Mouse (Mus musculus) limb, embryonic 13.5 days (tissue): ENCODE data around the gene Celf5. TPM values are rescaled to one million over a fixed set of nuclear protein-coding genes. Genes with fewer than 3 reads are reported as not detected.

Experiments used
- ATAC-seq: fragments of 200-750 bp; cut with Nextera tagmentation; 2 replicates; pipeline ENCODE4 v1.8.0; 2017; ENCODE audit warnings: low read depth, moderate number of reproducible peaks, moderate TSS enrichment; ENCODE audit not compliant: low FRiP score
- H3K27ac ChIP-seq: fragments of 300-500 bp; sonication (generic); 2 replicates; pipeline ENCODE4 v1.5.1; 2015; ENCODE audit warnings: inconsistent platforms, mild to moderate bottlenecking, moderate library complexity
- H3K27me3 ChIP-seq: fragments of 300-500 bp; sonication (generic); 2 replicates; pipeline ENCODE4 v1.6.1; 2015; ENCODE audit warnings: mild to moderate bottlenecking, inconsistent platforms
- H3K36me3 ChIP-seq: fragments of 300-500 bp; sonication (generic); 2 replicates; pipeline ENCODE4 v1.6.1; 2015; ENCODE audit warnings: inconsistent platforms, mild to moderate bottlenecking, moderate library complexity
- H3K4me1 ChIP-seq: fragments of 300-500 bp; sonication (generic); 2 replicates; pipeline ENCODE4 v1.6.1; 2015; ENCODE audit warnings: inconsistent platforms
- H3K4me2 ChIP-seq: fragments of 300-500 bp; sonication (generic); replicated peaks from 2 replicates; pipeline ENCODE4 v1.6.1; 2015; ENCODE audit warnings: inconsistent platforms, mild to moderate bottlenecking, moderate library complexity
- H3K4me3 ChIP-seq: fragments of 300-500 bp; sonication (generic); 2 replicates; pipeline ENCODE4 v1.5.1; 2015; ENCODE audit warnings: moderate library complexity, mild to moderate bottlenecking, inconsistent platforms
- H3K9ac ChIP-seq: fragments of 300-500 bp; sonication (generic); 2 replicates; pipeline ENCODE4 v1.6.1; 2015; ENCODE audit warnings: mild to moderate bottlenecking, inconsistent platforms
- H3K9me3 ChIP-seq: fragments of 300-500 bp; sonication (generic); 2 replicates; pipeline ENCODE4 v1.6.1; 2016; ENCODE audit warnings: inconsistent platforms
- WGBS: fragments of 180-500 bp; shearing (Covaris S2); methylation state at CpG from one replicate; pipeline ENCODE4 v1.1.7; 2015; 5-methylcytosine and 5-hydroxymethylcytosine counted together
- polyA plus RNA-seq: library from polyadenylated mRNA; unstranded; fragments of >200 nt; fragmentation: Nextera tagmentation; extraction: Ambion mirVana; gene quantifications from 2 replicates; pipeline ENCODE4 v1.2.1, GENCODE M21; 2015

Celf5 gene
- polyA plus RNA-seq, 1 experiment from 2014 or later: 1.6 TPM

DNA sequence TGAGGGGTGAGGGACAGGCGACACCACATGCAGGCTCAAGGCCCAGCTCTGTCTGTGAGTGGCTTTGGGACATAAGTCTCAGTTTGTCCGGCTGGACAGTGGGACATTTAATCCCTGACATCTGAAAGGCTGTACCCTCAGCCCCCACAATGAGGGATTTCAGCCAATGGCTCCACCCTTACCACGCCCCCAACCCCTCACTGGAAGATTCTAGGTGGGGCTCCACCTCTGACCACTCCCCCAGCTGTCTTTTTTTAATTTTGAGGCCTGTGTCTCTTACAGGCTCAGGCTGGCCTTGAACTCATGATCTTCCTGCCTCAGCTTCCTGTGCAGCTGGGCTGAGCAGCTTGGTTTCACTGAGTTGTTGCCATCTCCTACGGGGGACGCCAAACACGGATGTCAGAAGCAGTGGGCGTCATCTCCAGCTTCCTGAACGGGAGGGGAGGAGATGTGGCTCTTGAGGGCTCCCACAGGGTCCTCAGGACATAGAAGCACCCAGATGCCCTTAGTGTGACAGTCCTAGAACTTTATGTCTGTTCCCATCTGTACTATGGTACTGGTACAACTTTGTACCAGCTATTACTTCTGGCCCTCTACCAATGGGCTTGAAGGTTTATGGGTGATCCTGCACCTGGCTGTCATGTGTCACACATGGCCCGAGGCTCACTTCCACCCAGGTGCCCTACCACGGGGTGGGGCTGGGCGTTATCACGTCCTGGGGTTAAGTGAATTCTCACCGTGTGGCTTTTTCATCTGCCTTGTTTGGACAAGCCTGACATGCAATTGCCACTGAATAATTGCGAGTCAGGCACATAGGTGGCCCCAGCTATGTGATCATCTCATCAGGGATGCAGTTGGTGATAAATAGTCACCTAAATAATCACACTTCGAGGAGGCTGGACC, 47.9 kb downstream of the Celf5 start:
- peaks cover 24% of the 10 kb centered on the region for H3K4me1 ChIP-seq
- 56% methylated on average over 15 of the region's 15 CpGs for WGBS
- no peak overlapping the region for H3K27ac ChIP-seq
- H3K9me3 ChIP-seq: no peaks in the 10 kb centered on the region
- no peaks in the 10 kb centered on the region for H3K36me3 ChIP-seq
- peaks cover 10% of the 10 kb centered on the region; the same call in 1 of the 2 replicates for H3K27me3 ChIP-seq
- no peak for ATAC-seq
- H3K4me3 ChIP-seq: no peak overlapping the region
- H3K9ac ChIP-seq: no peak overlapping the region
- no peak overlapping the region for H3K4me2 ChIP-seq

DNA sequence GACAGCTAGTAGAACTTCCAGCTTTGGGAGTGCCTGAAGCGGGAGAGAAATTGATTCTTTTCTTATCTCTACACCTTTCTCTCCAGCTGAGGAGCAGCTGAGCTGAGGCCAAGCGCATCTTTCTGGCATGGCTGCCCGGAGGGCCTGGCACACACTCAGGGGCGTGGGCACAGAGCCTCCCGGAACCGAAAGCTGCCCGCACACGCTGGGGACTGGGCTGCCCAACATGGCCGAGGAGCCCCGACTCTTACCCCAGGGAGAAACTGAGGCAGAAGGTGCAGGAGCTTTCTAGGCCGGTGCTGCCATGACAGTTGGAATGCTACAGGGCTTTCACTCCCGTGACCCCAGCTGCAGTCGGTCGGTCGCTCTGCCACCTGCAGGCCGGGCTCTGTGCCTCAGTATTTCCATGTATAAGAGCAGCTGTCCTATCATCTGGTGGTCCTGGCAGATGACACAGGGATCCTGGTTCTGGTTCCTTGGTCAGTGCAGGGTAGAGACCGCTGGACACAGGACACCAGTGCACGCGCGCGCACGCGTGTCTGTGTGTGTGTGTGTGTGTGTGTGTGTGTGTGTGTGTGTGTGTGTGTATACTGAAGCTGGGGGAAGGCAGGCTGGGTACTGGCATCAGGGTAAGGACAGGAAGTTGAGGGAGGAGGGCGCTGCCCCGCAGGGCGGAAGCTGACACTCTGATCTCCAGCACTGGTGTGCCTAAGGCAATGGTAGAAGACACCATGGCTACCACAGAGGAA, 48.8 kb downstream of the Celf5 start:
- no peak for ATAC-seq
- Histone ChIP-seq H3K36me3 (no peaks in the 10 kb centered on the region), H3K27me3 (peaks cover 15% of the 10 kb centered on the region; the same call in 1 of the 2 replicates), H3K27ac (no peak overlapping the region), H3K4me1 (peaks cover 26% of the 10 kb centered on the region), H3K4me2 (peak overlapping the region; percentile 61), H3K9me3 (no peaks in the 10 kb centered on the region), H3K9ac (no peak overlapping the region), H3K4me3 (no peak overlapping the region)
- 79% methylated on average over 26 of the region's 26 CpGs for WGBS

DNA sequence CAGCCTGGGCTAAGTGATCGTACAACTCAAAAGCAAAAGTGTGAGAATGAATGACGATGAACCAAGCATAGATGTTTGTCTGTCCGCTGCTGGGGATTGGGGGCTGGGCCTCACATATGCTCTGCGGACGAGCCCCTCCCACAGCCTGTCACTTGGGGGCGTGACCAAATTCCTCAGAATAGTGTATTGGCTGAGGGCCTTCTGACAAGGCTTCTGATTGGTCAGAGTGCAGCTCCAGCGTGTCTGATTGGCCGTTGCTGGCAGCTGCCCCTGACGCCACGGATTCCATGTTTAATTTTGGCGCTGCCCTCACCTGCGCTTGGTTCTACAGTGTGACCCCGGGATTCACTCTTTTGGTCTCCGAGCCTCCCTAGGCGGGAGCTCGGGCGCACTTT, 49.6 kb downstream of the Celf5 start:
- 6% methylated on average over 17 of the region's 17 CpGs for WGBS
- H3K9ac ChIP-seq: 0 out of 2 replicates have a peak overlapping the region, but pooled peaks have one; percentile 5
- H3K4me2 ChIP-seq: peak overlapping the region; percentile 61
- no peak overlapping the region for H3K27ac ChIP-seq
- no peaks in the 10 kb centered on the region for H3K36me3 ChIP-seq
- H3K9me3 ChIP-seq: no peaks in the 10 kb centered on the region
- peak; percentile 78 for ATAC-seq
- H3K27me3 ChIP-seq: peaks cover 24% of the 10 kb centered on the region
- H3K4me1 ChIP-seq: peaks cover 26% of the 10 kb centered on the region
- peak overlapping the region; percentile 32 for H3K4me3 ChIP-seq

DNA sequence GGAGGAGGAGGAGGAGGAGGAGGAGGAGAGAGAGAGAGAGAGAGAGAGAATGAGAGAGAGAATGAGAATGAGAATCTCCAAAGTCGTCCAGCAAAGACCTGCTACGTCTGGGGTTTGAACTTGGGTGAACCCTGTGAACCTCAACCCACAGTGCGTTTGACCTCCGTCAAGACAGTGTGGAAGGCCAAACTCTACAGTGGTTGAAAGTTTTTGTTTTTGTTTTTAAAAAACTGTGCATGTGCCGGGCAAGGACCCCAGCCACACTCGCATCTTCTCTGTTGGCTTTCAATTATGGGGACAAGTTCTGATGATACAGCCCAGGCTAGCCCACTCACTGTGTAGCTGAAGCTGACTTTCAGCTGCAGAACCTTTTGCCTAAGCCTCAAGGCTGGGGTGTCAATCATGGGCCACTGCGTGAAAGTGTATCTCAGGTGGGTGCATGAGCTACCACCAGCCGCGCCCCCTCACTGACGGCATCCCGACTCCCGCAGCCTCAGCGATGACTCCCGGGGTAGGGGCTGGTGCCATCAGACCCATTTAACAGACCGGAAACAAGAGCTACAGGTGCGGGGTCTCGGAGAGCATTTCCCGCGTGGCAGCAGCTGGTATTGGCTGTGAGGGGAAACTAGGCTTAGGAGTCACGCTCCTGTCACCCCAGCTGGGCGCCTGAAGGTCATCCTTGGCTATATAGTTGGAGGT, 50.2 kb downstream of the Celf5 start:
- ATAC-seq: no peak
- WGBS: 66% methylated on average over 21 of the region's 21 CpGs
- Histone ChIP-seq H3K27ac (no peak overlapping the region), H3K4me3 (peak overlapping the region; percentile 20; the same call in 1 of the 2 replicates), H3K4me2 (peak overlapping the region; percentile 61), H3K9ac (no peak overlapping the region), H3K27me3 (peaks cover 29% of the 10 kb centered on the region), H3K4me1 (peaks cover 28% of the 10 kb centered on the region), H3K9me3 (no peaks in the 10 kb centered on the region), H3K36me3 (no peaks in the 10 kb centered on the region)

DNA sequence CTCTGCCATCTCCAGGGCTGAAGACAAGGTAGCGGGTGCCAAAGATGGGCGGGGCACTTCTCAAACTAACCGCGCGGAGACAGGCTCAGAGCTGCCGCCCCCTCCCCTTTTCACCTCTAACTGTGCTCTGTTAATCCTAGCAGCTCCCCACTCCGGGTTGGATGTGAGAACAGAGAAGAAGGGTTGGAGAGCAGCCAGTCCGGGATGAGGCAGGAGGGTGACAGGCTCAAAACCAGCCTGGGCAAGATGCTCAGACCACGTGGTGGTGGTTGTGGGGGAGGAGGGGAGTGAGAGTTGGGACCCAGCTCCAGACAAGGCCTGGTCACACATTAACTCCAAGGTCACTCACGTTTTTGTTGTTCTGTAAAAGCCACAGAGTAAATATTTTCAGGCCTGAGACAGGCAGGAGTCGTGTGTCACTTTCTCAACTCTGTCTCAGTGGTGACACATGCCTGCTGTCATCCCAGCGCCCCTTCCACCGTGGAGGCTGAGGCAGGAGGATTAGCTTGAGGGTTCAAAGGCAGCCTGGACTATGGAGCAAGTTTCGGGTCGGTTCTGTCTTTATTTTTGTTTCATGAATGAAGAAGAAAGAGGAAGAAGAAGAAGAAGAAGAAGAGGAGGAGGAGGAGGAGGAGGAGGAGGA, 50.9 kb downstream of the Celf5 start:
- Histone ChIP-seq H3K4me2 (peak overlapping the region; percentile 92), H3K27me3 (peaks cover 31% of the 10 kb centered on the region), H3K4me3 (peak overlapping the region; percentile 74), H3K4me1 (peaks cover 33% of the 10 kb centered on the region), H3K9ac (0 out of 2 replicates have a peak overlapping the region, but pooled peaks have one; percentile 83), H3K9me3 (no peaks in the 10 kb centered on the region), H3K27ac (no peak overlapping the region; the same call in 1 of the 2 replicates), H3K36me3 (no peaks in the 10 kb centered on the region)
- no peak for ATAC-seq
- WGBS: 19% methylated on average over 15 of the region's 15 CpGs

DNA sequence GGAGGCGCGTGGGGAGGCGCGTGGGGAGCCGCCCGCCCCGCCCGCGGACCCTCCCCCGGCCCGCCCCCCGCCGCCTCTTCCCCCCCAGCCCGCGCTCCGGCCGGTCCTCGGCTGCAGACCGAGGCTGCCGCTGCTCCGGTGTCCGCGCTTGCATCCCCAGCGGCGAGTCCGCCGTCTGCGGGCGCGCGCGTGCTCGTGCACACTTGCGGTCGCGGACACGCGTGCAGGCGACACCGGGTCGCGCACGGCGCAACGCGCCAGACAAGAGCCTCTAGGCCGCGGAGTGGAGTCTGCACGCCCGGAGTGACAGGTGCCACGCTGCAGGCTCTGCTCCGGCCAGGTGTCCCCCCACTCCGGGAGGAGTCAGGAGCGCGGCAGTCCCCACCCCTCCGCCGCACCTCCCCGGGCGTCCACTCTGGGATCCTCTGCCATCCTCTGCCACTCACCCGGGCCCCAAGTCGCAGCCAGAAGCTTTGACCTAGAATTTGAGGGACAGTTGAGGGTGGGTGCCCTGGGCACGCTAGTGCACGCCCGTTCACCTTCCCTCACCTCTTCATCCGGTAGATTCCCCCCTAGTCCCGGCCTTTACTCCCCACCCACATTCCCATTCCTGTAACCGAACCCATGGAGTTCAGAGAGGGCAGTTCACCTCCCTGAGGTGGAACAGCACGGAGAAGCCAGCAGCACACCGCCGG, 51.5 kb downstream of the Celf5 start:
- H3K9me3 ChIP-seq: no peaks in the 10 kb centered on the region
- H3K4me2 ChIP-seq: peak overlapping the region; percentile 92
- peak overlapping the region; percentile 83 for H3K9ac ChIP-seq
- H3K27me3 ChIP-seq: peaks cover 32% of the 10 kb centered on the region
- H3K4me1 ChIP-seq: peaks cover 38% of the 10 kb centered on the region
- H3K4me3 ChIP-seq: peak overlapping the region; percentile 74
- H3K27ac ChIP-seq: peak overlapping the region; percentile 86
- peak; percentile 14 for ATAC-seq
- no peaks in the 10 kb centered on the region for H3K36me3 ChIP-seq
- 2% methylated on average over 36 of the region's 70 CpGs for WGBS

DNA sequence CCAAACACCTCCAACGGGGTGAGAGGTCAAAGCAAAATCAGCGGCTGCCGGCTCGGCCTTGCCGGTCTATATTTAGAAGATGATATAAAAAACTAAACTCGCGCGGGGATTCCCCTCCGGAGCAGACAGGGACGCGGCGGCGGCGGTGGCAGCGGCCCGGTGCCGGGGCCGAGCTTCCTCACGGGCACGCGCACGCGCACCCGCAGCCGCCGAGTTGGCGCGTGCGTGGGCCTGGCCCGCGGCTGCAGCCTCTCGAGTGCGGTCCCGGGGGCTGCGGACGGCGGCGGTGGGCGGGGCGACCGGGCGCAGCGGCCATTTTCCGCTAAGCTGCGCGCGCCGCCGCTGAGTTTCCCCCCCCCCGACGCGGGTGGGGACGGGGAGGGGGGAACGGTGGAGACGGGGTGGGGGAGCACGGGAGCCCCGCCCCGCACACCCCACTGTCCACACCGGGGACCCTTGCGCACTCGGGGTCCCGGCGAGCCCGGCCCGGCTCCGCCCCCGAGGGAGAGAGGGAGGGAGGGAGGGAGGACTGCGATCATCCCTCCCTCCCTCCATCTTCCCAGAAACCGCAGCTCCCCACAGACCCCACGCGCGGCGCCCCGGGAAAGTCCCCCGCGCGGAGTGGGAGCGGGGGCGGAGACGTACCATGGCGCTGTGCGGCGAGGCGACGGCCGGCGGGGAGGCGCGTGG, 52.2 kb downstream of the Celf5 start:
- Histone ChIP-seq H3K36me3 (no peaks in the 10 kb centered on the region), H3K4me2 (peak overlapping the region; percentile 92), H3K27me3 (peaks cover 39% of the 10 kb centered on the region), H3K27ac (peak overlapping the region; percentile 86), H3K9me3 (no peaks in the 10 kb centered on the region), H3K4me3 (peak overlapping the region; percentile 74), H3K9ac (peak overlapping the region; percentile 83), H3K4me1 (peaks cover 43% of the 10 kb centered on the region)
- peak; percentile 7 for ATAC-seq
- WGBS: 1% methylated on average over 49 of the region's 89 CpGs

DNA sequence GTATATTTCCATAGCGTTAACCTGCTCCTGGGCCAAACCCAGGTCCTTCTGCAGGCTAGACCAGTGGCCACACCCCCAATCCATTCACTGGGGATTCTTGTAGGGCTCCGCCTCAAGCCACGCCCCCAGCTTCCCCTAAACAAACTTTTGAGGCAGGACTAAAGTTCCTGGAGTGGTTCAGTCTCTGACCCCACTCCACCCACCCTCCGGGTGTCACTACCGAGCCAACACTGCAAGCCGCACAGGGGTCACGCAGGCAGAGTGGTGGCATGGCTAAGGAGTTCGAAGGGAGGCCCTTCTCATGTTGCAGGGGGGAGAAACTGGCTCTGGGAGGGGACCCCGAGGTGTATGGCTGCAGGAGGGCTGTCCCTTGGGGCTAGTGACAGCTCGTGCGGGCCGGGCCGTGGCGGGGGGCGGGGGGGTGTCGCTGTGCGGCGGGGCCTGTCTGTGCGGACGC, 52.9 kb downstream of the Celf5 start:
- peaks cover 45% of the 10 kb centered on the region for H3K27me3 ChIP-seq
- peak; percentile 24 for ATAC-seq
- WGBS: under 1% methylated on average over 19 of the region's 20 CpGs
- H3K27ac ChIP-seq: peak overlapping the region; percentile 86
- H3K9me3 ChIP-seq: no peaks in the 10 kb centered on the region
- no peaks in the 10 kb centered on the region for H3K36me3 ChIP-seq
- H3K4me1 ChIP-seq: peaks cover 48% of the 10 kb centered on the region
- peak overlapping the region; percentile 83 for H3K9ac ChIP-seq
- H3K4me3 ChIP-seq: peak overlapping the region; percentile 74
- peak overlapping the region; percentile 92 for H3K4me2 ChIP-seq

DNA sequence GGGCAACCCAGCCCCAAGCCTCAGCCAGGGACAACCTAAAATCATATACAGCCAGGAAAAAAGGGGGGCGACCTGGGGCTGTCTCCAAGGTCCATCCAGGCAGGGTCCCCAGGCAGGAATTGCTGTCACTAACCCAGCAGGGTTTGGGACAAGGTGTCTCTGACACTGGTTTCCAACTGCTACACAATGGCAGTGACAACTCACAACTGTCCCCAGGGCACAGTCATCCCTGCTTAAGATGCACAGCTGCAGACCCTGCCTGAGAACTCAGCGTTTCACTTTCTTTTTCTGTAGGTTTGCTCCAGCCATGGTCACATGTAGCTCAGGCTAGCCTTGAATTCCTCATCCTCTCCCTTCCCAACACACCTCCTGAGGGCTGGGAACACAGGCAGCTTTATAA, 53.4 kb downstream of the Celf5 start:
- no peak overlapping the region for H3K9ac ChIP-seq
- 35% methylated on average over 2 of the region's 2 CpGs for WGBS
- peak overlapping the region; percentile 74 for H3K4me3 ChIP-seq
- no peaks in the 10 kb centered on the region for H3K9me3 ChIP-seq
- no peak for ATAC-seq
- peak overlapping the region; percentile 92 for H3K4me2 ChIP-seq
- no peak overlapping the region for H3K27ac ChIP-seq
- H3K36me3 ChIP-seq: no peaks in the 10 kb centered on the region
- H3K4me1 ChIP-seq: peaks cover 54% of the 10 kb centered on the region
- H3K27me3 ChIP-seq: peaks cover 46% of the 10 kb centered on the region

DNA sequence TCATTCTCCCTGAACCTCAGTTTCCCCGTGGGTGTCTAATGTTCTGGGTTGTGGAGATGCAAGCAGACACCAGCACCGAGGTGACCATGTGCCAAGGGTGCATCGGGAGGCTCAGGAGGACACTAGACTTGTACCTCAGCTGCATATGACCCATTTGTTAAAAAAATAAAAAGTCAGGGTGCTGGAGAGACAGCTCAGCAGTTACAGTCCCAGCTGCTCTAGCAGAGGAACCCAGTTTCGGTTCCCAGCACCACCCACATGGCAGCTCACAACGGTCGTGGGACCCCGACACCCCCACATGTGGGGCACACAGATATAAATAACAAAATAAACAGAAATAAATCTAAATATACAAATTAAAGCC, 54.0 kb downstream of the Celf5 start:
- Histone ChIP-seq H3K36me3 (no peaks in the 10 kb centered on the region), H3K4me3 (no peak overlapping the region), H3K9ac (no peak overlapping the region), H3K4me1 (peaks cover 56% of the 10 kb centered on the region), H3K27ac (no peak overlapping the region), H3K9me3 (no peaks in the 10 kb centered on the region), H3K27me3 (peaks cover 50% of the 10 kb centered on the region), H3K4me2 (no peak overlapping the region)
- ATAC-seq: no peak
- 92% methylated on average over 7 of the region's 7 CpGs for WGBS
